Mouse (Mus musculus) retina, adult 2 months (tissue): ENCODE results near the gene Gm3264.
"Not testable (repeated sequence)": the region's sequence is repeated elsewhere in the genome, so short reads cannot be mapped to it uniquely, and the experiment has no call there.

Experiments used
- DNase-seq: peaks from one replicate; pipeline ENCODE4 v3.0.0-alpha.2; 2012; ENCODE audit warnings: low read depth, low spot score

Gene Gm3264

DNA sequence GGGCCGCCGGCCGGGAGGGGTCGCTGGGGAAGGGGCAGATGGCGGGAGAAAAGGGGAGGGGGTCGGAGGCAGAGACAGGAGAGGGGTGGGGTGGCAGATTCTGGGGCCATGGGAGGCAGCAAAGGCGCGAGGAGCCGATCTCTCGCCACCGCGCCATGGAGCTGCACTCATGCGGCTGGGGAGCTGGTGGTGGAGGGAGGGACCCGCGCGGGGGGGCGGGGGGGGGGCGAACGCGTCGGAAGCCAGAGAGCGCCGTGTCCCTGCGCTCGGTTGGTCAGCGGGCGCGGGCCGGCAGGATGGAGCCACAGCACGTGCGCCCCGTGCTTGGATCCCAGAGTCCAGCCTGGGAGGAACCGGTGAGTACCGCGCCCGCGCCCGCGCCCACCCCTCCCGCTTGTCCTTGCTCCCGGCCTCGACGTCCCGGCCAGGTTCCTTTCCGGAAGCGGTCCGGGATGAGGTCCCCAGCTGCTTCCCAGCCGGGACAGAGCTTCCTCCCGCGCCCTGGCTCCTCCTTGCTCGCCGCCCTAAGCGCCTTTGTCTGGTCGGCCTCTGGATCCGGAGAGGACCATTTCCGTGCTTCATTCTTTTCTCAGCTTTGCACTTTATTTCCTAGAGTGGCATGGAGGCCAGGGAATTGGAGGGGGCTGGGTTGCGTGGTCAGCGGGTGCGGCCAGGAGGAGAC, at the start of gene Gm3264:
Gene Gm3264 (plus strand): TSS at position 278 of the 682 bp plus-strand sequence.
- DNase-seq: not testable (repeated sequence)

DNA sequence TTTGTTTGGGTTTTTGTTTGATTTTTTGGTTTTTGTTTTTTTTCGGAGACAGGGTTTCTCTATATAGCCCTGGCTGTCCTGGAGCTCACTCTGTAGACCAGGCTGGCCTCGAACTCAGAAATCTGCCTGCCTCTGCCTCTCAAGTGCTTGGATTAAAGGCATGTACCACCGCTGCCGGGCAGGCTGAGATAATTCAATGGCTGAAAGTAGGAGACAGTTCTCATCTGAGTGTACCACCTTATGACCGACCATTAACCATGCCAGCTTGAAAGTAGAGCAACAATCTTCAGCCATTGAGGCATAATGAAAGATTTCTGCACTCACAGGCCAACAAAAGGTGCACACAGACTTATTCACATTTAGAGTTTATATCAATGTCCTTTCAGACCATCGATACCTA, 49.0 kb upstream of the Gm3264 start:
- not testable (repeated sequence) for DNase-seq

DNA sequence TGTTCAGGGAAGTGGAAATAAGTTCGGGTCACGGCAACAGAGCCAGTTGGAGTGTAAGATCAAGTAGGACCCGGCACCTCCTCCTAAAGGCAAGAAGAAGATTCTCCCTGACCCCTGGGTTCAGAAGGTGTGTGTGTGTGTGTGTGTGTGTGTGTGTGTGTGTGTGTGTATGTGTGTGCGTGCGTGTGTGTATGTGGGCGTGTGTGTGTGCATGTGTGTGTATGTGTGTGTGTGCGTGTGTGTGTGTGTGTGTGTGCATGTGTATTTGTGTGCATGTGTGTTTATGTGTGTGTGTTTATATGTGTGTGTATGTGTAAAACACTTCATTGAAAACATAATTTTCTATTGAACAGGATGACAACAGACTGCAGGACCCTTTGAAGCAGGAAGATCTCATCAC, 33.4 kb upstream of the Gm3264 start:
- not testable (repeated sequence) for DNase-seq

DNA sequence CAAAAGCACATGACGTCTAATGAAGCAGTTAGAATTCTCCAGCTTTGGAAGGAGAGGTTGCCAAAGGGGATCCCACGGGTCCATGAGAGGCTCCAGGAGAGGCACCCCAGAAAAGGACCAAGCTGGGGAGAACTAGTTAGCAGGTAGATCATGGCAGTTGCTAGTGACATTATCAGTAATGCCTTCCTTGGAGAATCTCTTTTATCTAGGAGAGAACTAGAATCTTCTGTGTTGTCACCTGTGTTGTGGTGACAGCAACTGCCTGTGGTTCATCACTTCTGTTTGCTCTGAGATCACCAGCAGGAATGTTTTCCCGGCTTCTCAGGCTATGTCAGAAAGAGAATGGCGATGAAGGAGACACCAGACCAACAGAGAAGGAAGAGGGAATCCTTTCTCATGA, 17.6 kb upstream of the Gm3264 start, which contains the start of gene Gm3269:
Gene Gm3269 (plus strand): TSS at position 301 of the 400 bp plus-strand sequence.
- DNase-seq: not testable (repeated sequence)

DNA sequence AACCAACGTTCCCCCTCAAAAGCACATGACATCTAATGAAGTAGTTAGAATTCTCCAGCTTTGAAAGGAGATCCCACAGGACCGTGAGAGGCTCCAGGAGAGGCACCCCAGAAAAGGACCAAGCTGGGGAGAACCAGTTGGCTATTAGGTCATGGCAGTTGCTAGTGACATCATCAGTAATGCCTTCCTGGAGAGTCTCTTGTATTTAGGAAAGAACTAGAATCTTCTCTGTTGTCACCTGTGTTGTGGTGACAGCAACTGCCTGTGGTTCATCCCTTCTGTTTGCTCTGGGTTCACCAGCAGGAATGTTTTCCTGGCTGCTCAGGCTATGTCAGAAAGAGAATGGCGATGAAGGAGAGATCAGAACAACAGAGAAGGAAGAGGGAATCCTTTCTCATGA, 36.7 kb downstream of the Gm3264 start, which contains the start of gene Gm3278:
Gene Gm3278 (plus strand): TSS at position 301 of the 400 bp plus-strand sequence.
- not testable (repeated sequence) for DNase-seq
